25 mouse cellular contexts compared by ENCODE assay signal in the genomic region with DNA sequence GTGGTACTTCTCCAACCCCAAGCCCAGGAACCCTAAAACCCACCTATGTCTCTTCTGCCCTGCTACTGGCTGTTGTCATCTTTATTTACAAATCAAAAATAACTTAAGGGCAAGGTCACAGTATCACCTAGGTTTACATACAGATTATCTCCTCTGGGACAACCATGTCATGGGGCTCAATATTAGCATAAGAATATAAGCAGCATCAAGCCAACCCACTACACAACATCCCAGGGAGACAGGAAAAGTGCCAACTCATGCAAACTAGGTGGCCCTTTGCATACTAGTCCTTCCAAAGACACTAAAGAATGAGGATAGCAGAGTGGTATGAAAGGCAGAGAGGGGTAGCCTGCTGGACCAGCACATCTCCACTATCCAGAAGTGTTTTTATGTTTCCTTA.
"Had no signal": no experiment of that assay in that cellular context is flagged by ENCODE, and none has a peak within 500 bp of the region (broad histone marks: within the 10 kb centered on the region; RNA-seq: fewer than 3 reads in every experiment).

No protein-coding gene starts in this region.

- H3K4me2 ChIP-seq: heart, embryonic 11.5 days; heart, embryonic 13.5 days; heart, embryonic 15.5 days; hindbrain, embryonic 13.5 days; hindbrain, embryonic 15.5 days; kidney, embryonic 15.5 days; limb, embryonic 13.5 days; limb, embryonic 15.5 days; liver, embryonic 12.5 days had no signal

- H3K9me3 ChIP-seq: heart, embryonic 13.5 days; heart, embryonic 15.5 days; hindbrain, embryonic 13.5 days; kidney, embryonic 15.5 days; limb, embryonic 13.5 days; limb, embryonic 15.5 days; liver, embryonic 12.5 days had no signal

- DNase-seq: gastrocnemius, postnatal 14 days; gastrocnemius, postnatal 36 days; heart, adult 11 months; heart, adult 2 months; heart, postnatal 14 days; heart, postnatal 36 days; kidney, adult 11 months; kidney, adult 2 months; kidney, adult 9 months; kidney, postnatal 14 days; kidney, postnatal 36 days; left cerebral cortex, postnatal 4 days had no signal

- H3K4me1 ChIP-seq: heart, embryonic 13.5 days; heart, embryonic 15.5 days; hindbrain, embryonic 13.5 days; hindbrain, embryonic 15.5 days; kidney, embryonic 15.5 days; limb, embryonic 13.5 days; limb, embryonic 15.5 days; liver, embryonic 12.5 days had no signal

- H3K27me3 ChIP-seq: heart, embryonic 13.5 days; heart, embryonic 15.5 days; hindbrain, embryonic 13.5 days; hindbrain, embryonic 15.5 days; kidney, embryonic 15.5 days; limb, embryonic 13.5 days; limb, embryonic 15.5 days; liver, embryonic 12.5 days had no signal

- H3K27ac ChIP-seq: heart, adult 2 months; heart, embryonic 13.5 days; heart, embryonic 15.5 days; hindbrain, embryonic 13.5 days; hindbrain, embryonic 15.5 days; hindbrain, postnatal 0 days; kidney, embryonic 15.5 days; kidney, postnatal 0 days; limb, embryonic 13.5 days; limb, embryonic 15.5 days; liver, embryonic 12.5 days; liver, embryonic 14.5 days had no signal

- H3K9ac ChIP-seq: heart, embryonic 13.5 days; heart, embryonic 15.5 days; hindbrain, embryonic 13.5 days; hindbrain, embryonic 15.5 days; kidney, embryonic 15.5 days; limb, embryonic 13.5 days; limb, embryonic 15.5 days; liver, embryonic 12.5 days; liver, embryonic 14.5 days had no signal

- ATAC-seq: hindbrain, postnatal 0 days; intestine, embryonic 16.5 days; liver, embryonic 12.5 days had no signal

- H3K4me3 ChIP-seq: heart, adult 2 months; heart, embryonic 13.5 days; heart, embryonic 15.5 days; hindbrain, embryonic 13.5 days; hindbrain, embryonic 15.5 days; kidney, embryonic 15.5 days; limb, embryonic 13.5 days; limb, embryonic 15.5 days; liver, embryonic 12.5 days had no signal
